Mouse (Mus musculus): ENCODE results near the gene Cltc. TPM values are rescaled to one million over a fixed set of nuclear protein-coding genes. Genes with fewer than 3 reads are reported as not detected.

The Cltc gene
- polyA plus RNA-seq, 1 experiment: 38.1 TPM

DNA sequence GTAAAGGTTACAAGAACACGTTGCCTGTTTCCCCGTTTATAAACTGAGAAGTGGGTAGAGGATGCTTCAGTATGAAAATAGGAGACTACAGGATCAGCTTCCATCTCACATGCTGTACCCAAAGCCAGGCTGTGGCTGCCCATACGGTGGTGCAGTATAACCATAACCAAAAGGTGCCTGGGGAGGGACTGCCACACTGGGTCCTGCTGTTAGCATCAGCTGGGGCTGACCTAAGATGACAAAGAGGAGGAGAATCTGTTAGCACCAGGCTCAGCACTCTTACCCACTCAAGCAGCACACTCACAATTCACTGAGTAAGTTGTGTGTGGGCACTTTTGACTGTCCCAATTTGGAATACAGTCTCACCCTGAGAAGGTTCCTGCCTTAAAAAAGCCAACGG is 61.9 kb downstream of the Cltc start:
- Histone ChIP-seq H3K4me1 (ENCODE audit: control insufficient read depth, insufficient read depth, low read length) (no peaks in the 10 kb centered on the region), H3K36me3 (ENCODE audit: control insufficient read depth, insufficient read depth, low read length) (peaks cover 1% of the 10 kb centered on the region; the same call in 1 of the 2 replicates), H3K4me3 (ENCODE audit: control insufficient read depth, low read depth, low read length) (no peak overlapping the region), H3K27me3 (ENCODE audit: control insufficient read depth, insufficient read depth, low read length) (no peaks in the 10 kb centered on the region), H3K27ac (ENCODE audit: control insufficient read depth, insufficient read depth, low read depth, low read length) (no peak overlapping the region)
- TF ChIP-seq POLR2A (IDR thresholded peaks at IDR 0.05; ENCODE audit: control insufficient read depth, low read depth, low read length) (no peak), CTCF (IDR thresholded peaks at IDR 0.05; ENCODE audit: control insufficient read depth, insufficient read depth, insufficient replicate concordance, low read depth, low read length) (no peak)

DNA sequence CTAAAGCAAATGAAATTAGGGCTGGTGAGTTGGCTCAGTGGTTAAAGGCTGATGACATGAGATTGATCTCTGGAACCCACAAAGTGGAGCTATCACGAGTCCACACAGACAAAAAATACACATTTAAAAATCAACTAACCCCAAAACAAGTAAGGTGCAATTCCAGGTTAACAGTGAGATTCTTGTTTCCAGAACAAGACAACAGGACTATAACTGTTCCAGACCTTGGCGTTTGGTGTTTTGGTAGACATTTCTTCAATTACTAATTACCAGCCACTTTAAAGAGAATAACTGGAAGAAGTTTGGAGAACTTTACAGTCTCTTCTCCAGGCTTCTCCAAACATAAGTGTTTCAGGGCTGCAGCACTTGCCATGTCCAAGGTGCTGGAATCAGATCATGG is 64.8 kb downstream of the Cltc start:
- H3K27ac ChIP-seq (ENCODE audit: control insufficient read depth, insufficient read depth, low read depth, low read length): no peak overlapping the region
- H3K36me3 ChIP-seq (ENCODE audit: control insufficient read depth, insufficient read depth, low read length): 0 out of 2 replicates have a peak, but pooled peaks cover 1% of the 10 kb centered on the region
- no peaks in the 10 kb centered on the region for H3K27me3 ChIP-seq (ENCODE audit: control insufficient read depth, insufficient read depth, low read length)
- no peaks in the 10 kb centered on the region for H3K4me1 ChIP-seq (ENCODE audit: control insufficient read depth, insufficient read depth, low read length)
- TF ChIP-seq POLR2A (IDR thresholded peaks at IDR 0.05; ENCODE audit: control insufficient read depth, low read depth, low read length) (no peak), CTCF (IDR thresholded peaks at IDR 0.05; ENCODE audit: control insufficient read depth, insufficient read depth, insufficient replicate concordance, low read depth, low read length) (no peak)
- H3K4me3 ChIP-seq (ENCODE audit: control insufficient read depth, low read depth, low read length): no peak overlapping the region

DNA sequence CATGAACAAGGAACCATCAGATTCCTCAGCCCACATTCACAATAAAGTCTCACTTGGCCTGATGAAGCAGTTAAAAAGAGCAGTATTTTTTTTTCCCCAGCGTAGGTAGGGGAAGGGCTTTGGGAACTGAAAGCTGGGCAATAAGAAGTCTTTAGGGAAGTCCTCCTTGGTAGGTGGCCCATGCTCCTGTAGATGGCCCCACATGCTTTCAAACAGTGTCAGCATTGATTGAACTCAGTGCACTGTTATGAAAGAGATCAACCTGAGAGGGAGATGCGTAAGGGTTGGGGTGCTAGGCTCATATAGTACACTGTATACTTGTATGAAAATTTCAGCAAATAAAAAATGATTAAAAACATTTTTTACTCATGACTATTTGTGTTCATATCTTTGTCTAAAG is 65.4 kb downstream of the Cltc start:
- no peaks in the 10 kb centered on the region for H3K4me1 ChIP-seq (ENCODE audit: control insufficient read depth, insufficient read depth, low read length)
- no peak for TF ChIP-seq CTCF (IDR thresholded peaks at IDR 0.05; ENCODE audit: control insufficient read depth, insufficient read depth, insufficient replicate concordance, low read depth, low read length)
- no peak for TF ChIP-seq POLR2A (IDR thresholded peaks at IDR 0.05; ENCODE audit: control insufficient read depth, low read depth, low read length)
- H3K27ac ChIP-seq (ENCODE audit: control insufficient read depth, insufficient read depth, low read depth, low read length): no peak overlapping the region
- 0 out of 2 replicates have a peak, but pooled peaks cover 1% of the 10 kb centered on the region for H3K36me3 ChIP-seq (ENCODE audit: control insufficient read depth, insufficient read depth, low read length)
- no peak overlapping the region for H3K4me3 ChIP-seq (ENCODE audit: control insufficient read depth, low read depth, low read length)
- H3K27me3 ChIP-seq (ENCODE audit: control insufficient read depth, insufficient read depth, low read length): no peaks in the 10 kb centered on the region

DNA sequence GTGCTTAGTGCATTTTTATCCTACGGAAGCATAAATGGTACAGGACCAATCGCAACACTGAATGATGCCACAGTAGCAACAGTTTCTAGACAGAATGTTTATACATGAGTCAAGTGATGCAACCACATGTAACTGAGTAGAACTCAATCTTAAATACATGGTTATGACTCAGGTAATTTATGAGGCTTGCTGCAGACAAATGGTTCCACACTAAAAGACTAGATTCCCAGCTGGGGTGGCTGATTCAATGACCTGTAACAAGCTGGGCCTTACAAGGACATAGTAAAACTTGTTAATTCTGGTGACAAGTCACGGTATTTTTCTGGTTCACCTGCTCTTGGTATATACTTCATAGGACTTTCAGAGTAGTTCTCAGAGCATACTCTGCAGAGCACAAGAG is 65.9 kb downstream of the Cltc start:
- no peaks in the 10 kb centered on the region for H3K27me3 ChIP-seq (ENCODE audit: control insufficient read depth, insufficient read depth, low read length)
- H3K4me1 ChIP-seq (ENCODE audit: control insufficient read depth, insufficient read depth, low read length): no peaks in the 10 kb centered on the region
- 0 out of 2 replicates have a peak, but pooled peaks cover 1% of the 10 kb centered on the region for H3K36me3 ChIP-seq (ENCODE audit: control insufficient read depth, insufficient read depth, low read length)
- no peak overlapping the region for H3K4me3 ChIP-seq (ENCODE audit: control insufficient read depth, low read depth, low read length)
- H3K27ac ChIP-seq (ENCODE audit: control insufficient read depth, insufficient read depth, low read depth, low read length): no peak overlapping the region
- TF ChIP-seq POLR2A (IDR thresholded peaks at IDR 0.05; ENCODE audit: control insufficient read depth, low read depth, low read length) (no peak), CTCF (IDR thresholded peaks at IDR 0.05; ENCODE audit: control insufficient read depth, insufficient read depth, insufficient replicate concordance, low read depth, low read length) (no peak)

DNA sequence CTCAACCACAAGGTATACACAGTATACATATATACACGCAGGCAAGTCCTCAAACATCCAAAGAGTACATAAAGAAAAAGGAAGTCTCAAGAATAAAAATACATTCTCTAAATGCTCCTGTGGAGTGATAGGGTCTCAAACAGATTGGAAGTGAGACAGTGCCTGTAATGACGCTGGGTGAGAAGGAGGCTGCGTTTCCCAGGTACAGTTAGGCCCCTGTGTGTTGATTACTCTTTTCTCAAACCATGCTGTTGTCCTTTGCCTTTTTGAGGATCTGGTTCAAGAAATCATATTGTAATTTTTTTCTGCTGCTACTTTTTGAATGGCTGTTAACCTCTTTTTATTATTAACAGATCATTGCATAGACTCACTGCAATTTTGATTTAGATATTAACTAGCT is 67.0 kb downstream of the Cltc start:
- Histone ChIP-seq H3K4me3 (ENCODE audit: control insufficient read depth, low read depth, low read length) (no peak overlapping the region), H3K36me3 (ENCODE audit: control insufficient read depth, insufficient read depth, low read length) (0 out of 2 replicates have a peak, but pooled peaks cover under 1% of the 10 kb centered on the region), H3K27ac (ENCODE audit: control insufficient read depth, insufficient read depth, low read depth, low read length) (no peak overlapping the region), H3K4me1 (ENCODE audit: control insufficient read depth, insufficient read depth, low read length) (no peaks in the 10 kb centered on the region), H3K27me3 (ENCODE audit: control insufficient read depth, insufficient read depth, low read length) (no peaks in the 10 kb centered on the region)
- no peak for TF ChIP-seq CTCF (IDR thresholded peaks at IDR 0.05; ENCODE audit: control insufficient read depth, insufficient read depth, insufficient replicate concordance, low read depth, low read length)
- TF ChIP-seq POLR2A (IDR thresholded peaks at IDR 0.05; ENCODE audit: control insufficient read depth, low read depth, low read length): no peak

DNA sequence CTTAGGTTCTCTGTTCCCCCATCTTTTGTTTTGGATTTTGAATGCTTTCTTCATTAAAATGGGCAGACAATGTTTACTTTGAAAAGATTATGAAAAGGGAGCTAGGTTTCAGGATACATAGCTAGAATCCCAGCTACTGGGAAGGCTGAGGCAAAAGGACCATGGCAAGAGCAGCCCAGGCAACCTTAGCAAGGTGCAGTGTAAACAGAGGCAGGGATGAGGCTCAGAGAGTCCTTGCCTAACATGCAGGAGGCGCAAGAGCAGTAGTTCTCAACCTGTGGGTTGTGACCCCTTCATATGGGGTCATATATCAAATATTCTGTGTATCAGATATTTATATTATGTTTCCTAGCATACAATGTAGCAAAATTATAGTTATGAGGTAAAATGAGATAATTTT is 72.0 kb downstream of the Cltc start:
- Histone ChIP-seq H3K4me1 (ENCODE audit: control insufficient read depth, insufficient read depth, low read length) (peaks cover 3% of the 10 kb centered on the region; the same call in 1 of the 2 replicates), H3K27ac (ENCODE audit: control insufficient read depth, insufficient read depth, low read depth, low read length) (no peak overlapping the region), H3K4me3 (ENCODE audit: control insufficient read depth, low read depth, low read length) (no peak overlapping the region), H3K36me3 (ENCODE audit: control insufficient read depth, insufficient read depth, low read length) (no peaks in the 10 kb centered on the region), H3K27me3 (ENCODE audit: control insufficient read depth, insufficient read depth, low read length) (no peaks in the 10 kb centered on the region)
- TF ChIP-seq POLR2A (IDR thresholded peaks at IDR 0.05; ENCODE audit: control insufficient read depth, low read depth, low read length) (no peak), CTCF (IDR thresholded peaks at IDR 0.05; ENCODE audit: control insufficient read depth, insufficient read depth, insufficient replicate concordance, low read depth, low read length) (no peak)

DNA sequence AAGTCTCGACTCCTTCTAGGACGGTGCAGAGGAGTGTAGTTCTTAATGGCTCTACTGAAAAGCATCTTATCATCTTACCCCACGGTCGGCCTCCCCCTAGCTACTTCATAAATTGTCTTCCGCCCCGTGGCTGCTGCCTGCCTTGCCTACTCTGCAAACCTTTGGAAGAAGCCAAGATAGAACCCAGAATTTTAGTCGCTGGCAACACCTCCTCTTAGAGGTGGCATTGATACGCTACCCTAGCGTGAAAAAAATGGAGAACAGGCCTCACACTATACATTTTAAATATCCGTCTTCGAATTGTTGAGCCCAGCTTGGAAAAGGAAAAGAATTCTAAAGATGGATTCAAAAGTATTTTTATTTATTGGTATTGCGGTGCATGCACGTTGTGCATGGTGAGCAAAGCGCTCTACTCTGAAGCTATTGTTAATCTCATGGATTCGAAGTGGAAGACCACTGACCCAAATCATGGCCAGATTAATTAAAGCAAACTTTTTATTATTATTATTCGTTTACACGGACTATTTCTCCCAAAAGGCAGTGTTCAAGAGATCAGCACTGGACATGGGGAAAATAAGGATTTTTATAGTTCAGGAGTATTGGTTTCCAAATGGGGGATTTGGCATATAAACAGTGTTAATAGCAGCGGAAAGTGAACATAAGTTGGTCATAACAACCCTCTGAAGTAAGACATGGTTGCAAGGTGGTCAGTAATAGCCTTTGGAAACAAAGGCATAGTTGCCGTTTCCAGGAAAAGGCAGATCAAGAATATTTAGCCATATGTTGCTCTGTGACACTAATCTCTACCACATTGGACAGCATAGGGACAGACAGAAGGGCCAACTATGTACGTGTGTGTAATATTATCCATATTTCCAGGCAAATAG is 73.0 kb downstream of the Cltc start:
- no peaks in the 10 kb centered on the region for H3K27me3 ChIP-seq (ENCODE audit: control insufficient read depth, insufficient read depth, low read length)
- TF ChIP-seq CTCF (IDR thresholded peaks at IDR 0.05; ENCODE audit: control insufficient read depth, insufficient read depth, insufficient replicate concordance, low read depth, low read length) (no peak), POLR2A (IDR thresholded peaks at IDR 0.05; ENCODE audit: control insufficient read depth, low read depth, low read length) (no peak)

More for the DNA sequence above, 73.0 kb downstream of the Cltc start:
- H3K36me3 ChIP-seq (ENCODE audit: control insufficient read depth, insufficient read depth, low read length): no peaks in the 10 kb centered on the region
- H3K4me1 ChIP-seq (ENCODE audit: control insufficient read depth, insufficient read depth, low read length): peaks cover 3% of the 10 kb centered on the region; the same call in 1 of the 2 replicates
- peak overlapping the region; percentile 96 for H3K4me3 ChIP-seq (ENCODE audit: control insufficient read depth, low read depth, low read length)
- H3K27ac ChIP-seq (ENCODE audit: control insufficient read depth, insufficient read depth, low read depth, low read length): peak overlapping the region; percentile 88

All from testis, adult 2 months (tissue).